Mouse (Mus musculus) thymus, adult 18-20 months (tissue): Measurements from ENCODE around the gene Phf23.
"Not testable (repeated sequence)": the region's sequence is repeated elsewhere in the genome, so short reads cannot be mapped to it uniquely, and the experiment has no call there.

Source experiments
- DNase-seq, 2 experiments: peaks; one replicate each; pipeline ENCODE4 v3.0.0; 2022; ENCODE audit warnings: mixed read lengths in 2 of 2

Phf23 gene

DNA sequence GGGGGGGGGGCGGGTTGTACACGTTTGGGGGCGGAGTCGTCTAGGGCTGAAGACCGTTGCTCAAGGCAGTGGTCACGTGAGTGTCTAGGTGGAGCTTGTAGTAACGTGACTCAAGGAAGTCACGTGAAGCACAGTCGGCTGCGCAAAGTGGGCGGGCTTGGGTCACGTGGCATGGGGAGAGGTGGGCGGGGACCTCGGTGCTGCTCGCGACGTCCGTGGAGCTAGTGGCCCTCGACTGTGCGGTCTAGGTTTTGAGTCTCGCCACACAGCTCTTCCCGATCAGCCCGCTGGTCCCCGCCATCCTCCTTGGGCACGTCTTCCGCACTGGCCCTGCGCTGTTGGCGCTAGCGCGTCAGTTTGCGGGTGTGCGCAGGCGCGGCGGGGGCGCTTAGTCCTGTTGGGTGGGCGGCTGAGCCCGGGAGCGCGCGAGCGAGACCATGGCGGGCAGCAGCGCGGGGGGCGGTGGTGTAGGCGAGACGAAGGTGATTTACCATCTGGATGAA lies 4.9 kb downstream of the Phf23 start, which contains the start of gene Dvl2:
Gene Dvl2, plus strand, starts transcription at position 200 of the 503 bp plus-strand sequence.
- DNase-seq: peak; percentile 85 to 89

DNA sequence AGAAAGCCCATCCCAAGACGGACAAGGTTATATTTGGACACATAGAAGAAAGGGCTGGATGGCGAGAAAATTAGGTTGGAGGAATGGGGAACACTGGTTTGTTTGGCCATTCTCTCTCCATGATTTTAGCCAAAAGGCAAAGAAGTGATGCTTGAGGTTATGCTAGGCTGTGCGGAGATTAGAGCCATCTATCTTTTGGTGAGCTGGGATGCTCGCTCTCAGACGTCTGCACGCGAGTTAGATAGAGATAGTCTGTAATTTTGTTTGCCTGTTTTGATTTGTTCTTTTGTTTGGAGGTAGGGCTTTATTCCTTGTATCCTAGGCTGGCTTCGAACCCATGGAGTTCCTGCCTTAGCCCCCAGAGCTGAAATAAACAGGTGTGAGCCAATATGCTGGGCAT lies 5.6 kb downstream of the Phf23 start:
- no peak for DNase-seq

- no peak for DNase-seq
Observed at GRCm38 (mm10) chr11:70001865-70002264, 6.3 kb downstream of the Phf23 start.

DNA sequence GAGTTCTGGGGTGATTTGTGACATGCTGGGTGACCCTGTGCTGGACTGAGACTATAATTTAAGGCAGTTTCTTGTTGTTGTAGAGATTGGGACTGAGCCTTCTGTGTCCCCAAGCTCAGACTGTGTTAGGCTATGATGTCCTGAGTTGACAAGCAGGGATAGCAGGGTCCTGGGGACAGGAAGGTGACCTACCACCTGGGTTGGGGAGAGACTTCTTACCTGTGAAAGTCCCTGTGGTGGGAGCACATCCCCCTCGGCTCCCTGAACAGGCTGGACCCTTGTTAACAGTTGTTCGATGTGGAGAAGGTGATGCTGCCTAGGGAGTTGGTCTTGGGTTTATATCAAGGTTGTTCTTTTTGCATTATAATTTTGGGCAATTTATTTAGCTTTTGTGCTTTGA lies 6.9 kb downstream of the Phf23 start:
- no peak for DNase-seq

GRCm38 (mm10) chr11:70005521-70005920 lies 9.9 kb downstream of the Phf23 start:
- peak in 1 of 2 experiments; percentile 31 for DNase-seq

DNA sequence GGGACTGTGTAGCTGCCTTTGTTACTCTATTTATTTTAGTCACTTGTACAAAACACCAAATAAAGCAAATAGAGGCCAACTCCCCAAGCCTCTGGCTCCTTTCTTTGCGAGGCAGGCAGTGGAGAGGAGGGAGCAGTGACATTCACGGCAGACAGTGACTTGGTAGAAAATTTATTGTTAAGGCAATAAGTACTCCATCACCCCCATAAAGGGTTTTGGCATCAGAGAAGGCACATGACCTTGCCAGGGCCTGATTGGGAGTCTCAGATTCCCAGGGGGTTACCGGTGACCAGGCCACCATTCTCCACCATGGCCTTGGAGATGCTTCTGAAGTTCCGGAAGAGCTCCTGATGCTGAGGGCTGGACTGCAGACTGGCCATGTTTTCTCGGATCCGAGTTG lies 14.5 kb downstream of the Phf23 start:
- DNase-seq: no peak

GRCm38 (mm10) chr11:70010548-70010947 lies 15.0 kb downstream of the Phf23 start:
- DNase-seq: no peak

DNA sequence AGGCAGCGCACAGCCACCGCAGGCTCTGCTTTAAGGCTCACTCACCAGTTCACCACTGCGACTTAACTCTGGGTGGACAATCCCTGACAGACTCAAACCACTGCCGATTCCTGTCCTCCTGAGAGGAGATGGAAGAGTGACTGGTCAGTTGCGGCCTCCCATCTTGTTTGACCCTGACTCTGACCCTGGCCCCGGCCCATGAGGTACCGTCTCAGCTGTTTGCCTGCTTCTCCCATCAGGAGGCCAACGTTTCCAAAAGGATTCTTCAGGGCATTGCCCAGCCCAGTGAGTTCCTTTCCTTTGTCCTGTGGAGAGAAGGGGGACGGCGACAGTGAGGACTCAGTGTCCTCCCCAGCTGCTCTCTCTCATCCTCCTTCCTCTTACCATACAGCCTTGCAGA lies 15.4 kb downstream of the Phf23 start:
- no peak for DNase-seq

DNA sequence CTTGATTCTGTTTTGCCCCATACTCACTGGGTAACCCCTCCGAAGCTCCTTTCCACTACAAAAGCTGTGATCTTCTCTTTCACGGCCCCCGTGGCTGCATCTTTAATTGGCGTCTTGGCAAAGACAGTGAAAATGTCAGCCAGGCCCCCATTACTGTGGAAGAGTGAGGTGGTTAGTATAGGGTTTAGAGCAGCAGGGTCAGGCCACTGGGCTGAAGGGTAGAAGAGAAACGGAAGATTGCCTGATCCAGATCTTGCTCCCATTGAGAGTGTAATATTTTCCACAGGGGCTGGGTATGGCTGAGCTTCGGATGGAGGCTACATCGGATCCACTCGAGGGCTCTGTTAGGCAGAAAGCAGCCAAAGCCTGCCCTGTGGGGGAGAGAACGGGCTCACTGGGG lies 17.4 kb downstream of the Phf23 start:
- DNase-seq: no peak

DNA sequence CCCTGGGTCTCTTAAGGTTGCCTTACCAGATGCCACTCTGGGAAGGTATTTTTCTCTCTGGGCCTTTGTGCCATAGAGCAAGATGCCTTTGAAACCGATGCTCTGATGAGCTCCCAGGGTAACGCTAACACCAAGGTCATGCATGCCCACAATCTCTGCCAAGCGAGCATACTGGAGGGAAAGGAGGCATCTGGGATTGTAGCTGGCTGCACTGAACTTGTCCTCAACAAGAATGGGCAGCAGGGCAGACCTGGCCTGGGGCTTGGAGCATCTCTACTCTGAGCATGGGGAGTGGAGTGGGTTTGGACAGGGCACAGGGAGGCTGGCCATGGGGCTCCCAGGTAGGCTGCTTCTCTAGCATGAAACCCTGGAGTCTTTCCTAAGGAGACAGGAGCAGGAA lies 17.8 kb downstream of the Phf23 start:
- no peak for DNase-seq

DNA sequence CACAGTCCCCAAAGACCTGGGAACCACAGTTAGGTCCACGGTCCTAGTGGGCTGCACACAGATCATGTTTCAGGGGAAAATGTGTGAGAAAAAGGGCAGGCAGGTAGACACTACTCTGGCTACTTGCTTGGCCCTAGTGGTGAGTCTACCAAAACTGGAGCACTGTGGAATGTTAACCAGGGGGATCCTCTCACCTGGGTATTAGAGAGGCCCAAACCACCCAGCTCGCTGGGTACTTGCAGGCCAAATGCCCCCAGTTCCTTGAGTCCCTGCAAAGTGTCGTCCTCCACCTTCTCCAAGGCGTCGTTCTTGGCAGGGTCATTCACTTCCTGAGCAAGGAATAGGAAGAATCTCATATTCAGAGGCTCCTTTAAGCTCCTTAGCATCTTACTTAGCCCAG lies 18.5 kb downstream of the Phf23 start:
- DNase-seq: no peak

- DNase-seq: peak; percentile 76 to 82
Observed at GRCm38 (mm10) chr11:70014880-70015558, 19.4 kb downstream of the Phf23 start, which contains the start of gene Acadvl. Acadvl (minus strand) TSS chr11:70015411.

DNA sequence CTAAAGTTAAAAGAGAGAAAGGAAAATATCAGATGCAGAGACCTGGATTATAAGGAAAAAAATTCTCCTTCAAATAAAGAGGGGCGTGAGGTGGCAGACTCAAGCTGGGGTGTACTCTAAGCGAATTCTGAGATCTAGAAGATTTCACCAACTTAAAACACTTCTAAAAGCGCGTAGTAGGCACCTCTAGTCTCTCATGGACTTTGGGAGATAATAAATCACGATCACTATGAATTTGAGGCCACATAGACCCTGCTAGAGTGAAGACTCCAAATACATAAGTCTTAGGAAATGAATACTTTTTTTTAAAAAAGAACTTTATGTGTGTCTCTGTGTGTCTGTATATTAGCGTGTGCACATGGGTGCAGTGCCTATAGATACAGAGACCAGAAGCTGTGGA lies 20.1 kb downstream of the Phf23 start:
- DNase-seq: no peak

DNA sequence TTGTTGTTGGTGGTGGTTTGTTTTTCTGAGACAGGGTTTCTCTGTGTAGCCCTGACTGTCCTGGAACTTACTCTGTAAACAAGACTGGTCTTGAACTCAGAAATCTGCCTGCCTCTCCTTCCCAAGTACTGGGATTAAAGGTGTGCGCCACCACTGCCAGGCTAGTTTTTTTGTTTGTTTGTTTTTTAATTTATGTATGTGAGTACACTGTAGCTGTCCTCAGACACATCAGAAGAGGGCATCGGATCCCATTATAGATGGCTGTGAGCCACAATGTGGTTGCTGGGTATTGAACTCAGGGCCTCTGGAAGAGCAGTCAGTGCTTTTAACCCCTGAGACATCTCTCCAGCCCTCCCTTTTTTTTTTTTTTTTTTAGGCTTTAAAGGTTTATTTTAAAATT lies 20.6 kb downstream of the Phf23 start:
- not testable (repeated sequence) for DNase-seq

DNA sequence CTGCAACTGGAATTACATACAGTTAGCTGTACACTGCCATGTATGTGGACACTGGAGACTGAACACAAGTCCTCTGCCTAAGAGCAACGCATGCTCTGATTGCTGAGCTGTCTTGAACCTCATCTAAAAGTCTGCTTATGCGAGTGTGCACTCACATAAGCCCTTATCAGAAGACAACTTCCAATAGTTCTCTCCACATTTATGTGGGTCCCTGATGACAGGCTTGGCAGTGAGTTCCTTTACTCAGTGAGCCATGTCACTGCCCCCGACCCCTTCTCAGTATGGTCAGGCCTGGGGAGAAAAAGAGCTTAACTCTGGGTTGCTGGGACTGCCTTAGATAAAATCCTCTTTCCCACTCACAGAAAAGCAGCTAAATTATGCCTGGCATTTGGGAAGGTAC lies 21.1 kb downstream of the Phf23 start, which contains the start of gene Dlg4:
Gene Dlg4, plus strand, starts transcription at position 274 of the 400 bp plus-strand sequence.
- no peak for DNase-seq

GRCm38 (mm10) chr11:70017199-70017767 lies 21.7 kb downstream of the Phf23 start:
- no peak for DNase-seq

DNA sequence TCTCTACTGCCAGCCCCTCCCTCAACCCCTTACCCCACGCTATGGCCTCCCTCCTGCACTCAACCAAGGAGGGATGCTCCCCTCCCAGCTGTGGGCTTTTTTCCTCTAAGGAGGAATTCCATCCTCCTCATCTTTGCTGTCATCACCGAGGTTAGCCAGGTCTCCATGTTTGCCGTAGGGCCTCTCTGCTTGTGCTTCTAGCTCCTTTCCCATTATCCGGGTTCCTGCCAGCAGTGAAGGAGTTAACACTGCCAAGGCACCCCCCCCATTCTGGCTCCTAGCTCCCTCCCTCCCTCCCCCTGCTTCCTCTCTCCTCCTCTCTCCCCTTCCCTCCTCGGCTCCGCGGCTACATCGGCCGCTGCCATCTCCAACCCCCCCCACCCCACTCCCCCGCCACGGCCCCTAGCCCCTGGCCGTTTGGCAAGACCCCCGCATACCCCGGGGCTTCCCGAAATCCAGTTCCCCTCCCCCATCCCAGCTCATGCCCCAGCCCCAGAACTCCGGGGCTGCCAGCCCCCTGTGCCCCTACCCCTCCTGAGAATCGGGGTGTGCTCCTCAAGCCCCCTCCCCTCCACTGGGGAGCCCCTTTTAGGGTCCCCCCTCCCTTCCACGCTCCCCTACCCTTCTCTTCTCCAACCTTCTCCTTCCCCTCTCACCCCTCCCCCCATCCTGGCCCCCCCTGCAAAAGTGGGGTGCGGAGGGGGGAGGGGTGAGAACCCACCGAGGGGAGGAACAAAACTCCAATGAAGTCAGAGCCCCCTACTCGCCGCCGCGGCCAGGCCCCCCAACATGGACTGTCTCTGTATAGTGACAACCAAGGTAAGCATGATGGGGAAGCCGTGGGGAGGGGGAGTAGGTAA lies 22.8 kb downstream of the Phf23 start:
- peak in 1 of 2 experiments; percentile 59 for DNase-seq

GRCm38 (mm10) chr11:70019495-70020021 lies 24.0 kb downstream of the Phf23 start:
- DNase-seq: no peak

DNA sequence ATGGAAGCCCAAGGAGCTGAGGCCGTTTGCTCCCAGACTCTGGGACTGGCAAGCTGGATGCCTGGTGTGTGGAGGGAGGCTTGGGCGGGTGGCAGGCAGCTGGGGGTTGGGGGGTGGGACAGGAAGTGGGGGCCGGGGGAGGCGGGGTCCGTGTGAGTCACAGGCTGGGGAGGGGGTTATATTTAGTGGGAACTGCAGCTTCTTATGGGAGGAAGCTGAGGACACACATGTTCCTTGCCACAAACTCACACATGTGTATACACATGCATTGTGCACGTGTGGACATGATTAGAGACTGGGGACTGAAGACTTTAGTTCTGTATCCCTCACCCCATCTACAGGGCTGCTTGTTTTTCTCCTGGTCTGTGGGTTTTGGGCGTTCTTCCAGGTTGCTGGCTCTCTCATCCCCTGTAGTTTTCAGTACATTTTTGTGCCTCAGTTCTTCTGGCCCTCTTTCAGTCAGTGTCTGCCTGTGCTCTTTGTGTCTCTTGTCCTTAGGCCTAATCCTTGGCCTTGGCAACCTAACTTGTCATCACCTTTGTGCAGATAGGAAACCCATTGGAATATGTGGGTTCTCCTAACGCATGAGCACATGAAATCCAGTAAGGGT lies 24.6 kb downstream of the Phf23 start:
- DNase-seq: peak in 1 of 2 experiments; percentile 59

DNA sequence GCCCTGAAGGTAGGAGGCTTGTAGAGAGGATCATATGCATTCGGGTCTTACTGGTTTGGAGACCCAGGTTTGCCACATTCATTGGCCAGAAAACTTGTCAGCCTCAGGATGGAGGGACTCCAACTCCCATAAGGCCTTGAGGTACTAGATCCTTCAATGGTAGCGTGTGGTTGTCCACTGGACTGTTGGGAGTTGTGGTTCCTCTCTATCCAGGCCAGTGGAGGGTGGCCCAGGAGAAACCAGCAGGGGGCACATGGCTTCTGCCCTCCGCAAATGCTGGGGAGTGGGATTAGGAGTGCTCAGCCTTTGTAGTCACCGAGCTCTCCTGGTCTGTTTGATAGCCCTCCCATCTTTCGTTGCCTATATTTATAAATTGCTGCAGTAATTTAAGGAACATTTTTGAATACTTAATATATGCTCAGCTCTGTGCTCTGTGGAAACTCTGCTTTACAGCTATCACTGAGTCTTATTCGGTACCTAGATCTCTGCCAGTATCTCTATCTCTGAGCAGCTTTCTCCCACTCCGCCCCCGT lies 25.2 kb downstream of the Phf23 start:
- peak; percentile 54 to 69 for DNase-seq

- DNase-seq: peak; percentile 85 to 90
Observed at GRCm38 (mm10) chr11:70021264-70022132, 25.9 kb downstream of the Phf23 start.
